Mouse (Mus musculus) liver, embryonic 14.5 days (tissue): Measurements from ENCODE around the gene Lamc1. TPM values are rescaled to one million over a fixed set of nuclear protein-coding genes. Genes with fewer than 3 reads are reported as not detected.

Experiments used
- ATAC-seq: fragments of 200-750 bp; cut with Nextera tagmentation; 2 replicates; pipeline ENCODE4 v1.8.0; 2017; ENCODE audit warnings: moderate number of reproducible peaks, mild to moderate bottlenecking, moderate library complexity; ENCODE audit not compliant: insufficient read depth
- DNase-seq, 3 experiments: peaks; one replicate each; pipeline ENCODE4 v3.0.0-alpha.2; 2012 to 2013; ENCODE audit warnings: low read depth in 3 of 3, low spot score in 3 of 3
- H3K27ac ChIP-seq: fragments of 300-500 bp; sonication (generic); 2 replicates; pipeline ENCODE4 v1.5.1; 2014; ENCODE audit warnings: moderate library complexity, mild to moderate bottlenecking, control low read depth, inconsistent platforms
- H3K27me3 ChIP-seq: fragments of 300-500 bp; sonication (generic); 2 replicates; pipeline ENCODE4 v1.6.1; 2014; ENCODE audit warnings: mild to moderate bottlenecking, low read length, moderate library complexity; ENCODE audit not compliant: control insufficient read depth, insufficient read depth
- H3K36me3 ChIP-seq: fragments of 300-500 bp; sonication (generic); replicated peaks from 2 replicates; pipeline ENCODE4 v1.6.1; 2014; ENCODE audit warnings: low read depth; ENCODE audit not compliant: control insufficient read depth, insufficient read depth
- H3K4me1 ChIP-seq, 2 experiments: fragments of 200-500 bp in 1 of 2; fragments of 300-500 bp in 1 of 2; sonication (generic) in 1 of 2; replicated peaks; 2 replicates each; pipeline ENCODE4 v1.6.1; 2012 to 2014; ENCODE audit warnings: antibody characterized with exemption in 1 of 2, inconsistent platforms in 1 of 2, low read length in 1 of 2; ENCODE audit not compliant: control insufficient read depth in 2 of 2, insufficient read depth in 2 of 2
- H3K4me2 ChIP-seq: fragments of 300-500 bp; sonication (generic); 2 replicates; pipeline ENCODE4 v1.6.1; 2014; ENCODE audit warnings: low read depth, mild to moderate bottlenecking, control low read depth, moderate library complexity
- H3K4me3 ChIP-seq, 2 experiments: fragments of 200-500 bp in 1 of 2; fragments of 300-500 bp in 1 of 2; sonication (generic) in 1 of 2; 2 replicates each; pipeline ENCODE4 v1.5.1; 2012 to 2014; ENCODE audit warnings: low read depth in 2 of 2, low read length in 2 of 2, mild to moderate bottlenecking in 2 of 2, control low read depth in 1 of 2, inconsistent platforms in 1 of 2, moderate library complexity in 1 of 2; ENCODE audit not compliant: insufficient read depth in 1 of 2
- H3K9ac ChIP-seq: fragments of 300-500 bp; sonication (generic); replicated peaks from 2 replicates; pipeline ENCODE4 v1.6.1; 2014; ENCODE audit warnings: mild to moderate bottlenecking, control low read depth, moderate library complexity
- H3K9me3 ChIP-seq: fragments of 300-500 bp; sonication (generic); 2 replicates; pipeline ENCODE4 v1.6.1; 2016; ENCODE audit warnings: low read length, mixed read lengths; ENCODE audit not compliant: control insufficient read depth
- CTCF ChIP-seq: IDR thresholded peaks from 2 replicates; pipeline ENCODE4 v1.5.1; 2016; ENCODE audit warnings: antibody characterized with exemption, low read depth, control low read depth
- EP300 ChIP-seq: IDR thresholded peaks from 2 replicates; pipeline ENCODE4 v1.6.1; 2016; ENCODE audit warnings: antibody characterized with exemption, low read depth
- WGBS: fragments of 180-500 bp; shearing (Covaris S2); extraction: QIAGEN DNeasy Blood & Tissue Kit; methylation state at CpG from one replicate; pipeline ENCODE4 v1.1.7; 2014; ENCODE audit not compliant: insufficient replicate concordance; 5-methylcytosine and 5-hydroxymethylcytosine counted together
- polyA plus RNA-seq, 2 experiments: library from polyadenylated mRNA; depleted of rRNA in 1 of 2; stranded (reverse) in 1 of 2; unstranded in 1 of 2; fragments of >200 nt; fragmentation: Nextera tagmentation in 1 of 2; extraction: Ambion mirVana in 1 of 2; gene quantifications; 2 replicates each; pipeline versions ENCODE4 v1.2.1 to v1.2.3; 2012 to 2014

The Lamc1 gene
- polyA plus RNA-seq, 2 experiments: 7.5 to 10.8 TPM

GRCm38 (mm10) chr1:153227096-153227495 is 105.5 kb downstream of the Lamc1 start:
- no peak for ATAC-seq
- TF ChIP-seq EP300 (no peak), CTCF (no peak)
- Histone ChIP-seq H3K4me3 (no peak overlapping the region), H3K4me1 (no peaks in the 10 kb centered on the region), H3K9me3 (no peaks in the 10 kb centered on the region), H3K27ac (no peak overlapping the region), H3K36me3 (no peaks in the 10 kb centered on the region; the same call in 1 of the 2 replicates), H3K27me3 (no peaks in the 10 kb centered on the region), H3K9ac (no peak overlapping the region), H3K4me2 (no peak overlapping the region)
- WGBS: 76% methylated on average over 8 of the region's 8 CpGs
- no peak for DNase-seq

- Histone ChIP-seq H3K27ac (no peak overlapping the region), H3K4me2 (no peak overlapping the region), H3K36me3 (no peaks in the 10 kb centered on the region), H3K9ac (no peak overlapping the region), H3K27me3 (no peaks in the 10 kb centered on the region), H3K9me3 (no peaks in the 10 kb centered on the region), H3K4me3 (no peak overlapping the region), H3K4me1 (no peaks in the 10 kb centered on the region)
- ATAC-seq (no peak), DNase-seq (no peak)
- TF ChIP-seq CTCF: no peak
- TF ChIP-seq EP300: no peak
- 81% methylated on average over 21 of the region's 21 CpGs for WGBS
Observed at GRCm38 (mm10) chr1:153225786-153226725, 106.5 kb downstream of the Lamc1 start.

- no peaks in the 10 kb centered on the region for H3K9me3 ChIP-seq
- no peaks in the 10 kb centered on the region for H3K4me1 ChIP-seq
- TF ChIP-seq EP300 (no peak), CTCF (no peak)
- DNase-seq (no peak), ATAC-seq (no peak)
- 55% methylated on average over 5 of the region's 5 CpGs for WGBS
- no peak overlapping the region for H3K27ac ChIP-seq
- no peak overlapping the region for H3K4me2 ChIP-seq
- H3K4me3 ChIP-seq: no peak overlapping the region
- no peak overlapping the region for H3K9ac ChIP-seq
- no peaks in the 10 kb centered on the region for H3K36me3 ChIP-seq
- no peaks in the 10 kb centered on the region for H3K27me3 ChIP-seq
Observed at GRCm38 (mm10) chr1:153224331-153224730, 108.3 kb downstream of the Lamc1 start.

- no peak for TF ChIP-seq CTCF
- TF ChIP-seq EP300: no peak
- Histone ChIP-seq H3K27ac (no peak overlapping the region), H3K36me3 (no peaks in the 10 kb centered on the region), H3K9ac (no peak overlapping the region), H3K4me1 (no peaks in the 10 kb centered on the region), H3K27me3 (no peaks in the 10 kb centered on the region), H3K9me3 (no peaks in the 10 kb centered on the region), H3K4me2 (no peak overlapping the region), H3K4me3 (no peak overlapping the region)
- WGBS: 65% methylated on average over 9 of the region's 9 CpGs
- no peak for ATAC-seq
- no peak for DNase-seq
Observed at GRCm38 (mm10) chr1:153219376-153219775, 113.2 kb downstream of the Lamc1 start.

- ATAC-seq: no peak
- H3K27me3 ChIP-seq: no peaks in the 10 kb centered on the region
- no peak for TF ChIP-seq CTCF
- H3K4me1 ChIP-seq: no peaks in the 10 kb centered on the region
- no peak for DNase-seq
- no peak overlapping the region for H3K27ac ChIP-seq
- no peak overlapping the region for H3K4me3 ChIP-seq
- 67% methylated on average over 4 of the region's 4 CpGs for WGBS
- no peak overlapping the region for H3K9ac ChIP-seq
- no peaks in the 10 kb centered on the region for H3K9me3 ChIP-seq
- no peak overlapping the region for H3K4me2 ChIP-seq
- H3K36me3 ChIP-seq: no peaks in the 10 kb centered on the region
Observed at GRCm38 (mm10) chr1:153216516-153216915, 116.1 kb downstream of the Lamc1 start.
